Mouse (Mus musculus): Measurements from ENCODE around the gene Kynu. TPM values are rescaled to one million over a fixed set of nuclear protein-coding genes. Genes with fewer than 3 reads are reported as not detected.

Gene Kynu
- polyA plus RNA-seq, 1 experiment from 2014 or later: 1.2 TPM

GRCm38 (mm10) chr2:43669588-43669987 is 114.5 kb downstream of the Kynu start:
- Histone ChIP-seq H3K4me1 (ENCODE audit: control insufficient read depth, insufficient read depth, low read length) (no peaks in the 10 kb centered on the region), H3K27ac (replicated peaks; ENCODE audit: low read depth, low read length) (no peak overlapping the region), H3K4me2 (ENCODE audit: low read depth, low read length) (no peak overlapping the region), H3K4me3 (ENCODE audit: low read depth, low read length) (no peak overlapping the region), H3K36me3 (replicated peaks; ENCODE audit: control insufficient read depth, insufficient read depth, low read depth, low read length) (no peaks in the 10 kb centered on the region), H3K9me3 (replicated peaks; ENCODE audit: control insufficient read depth, low read length) (no peaks in the 10 kb centered on the region), H3K27me3 (ENCODE audit: control insufficient read depth, insufficient read depth, low read length) (no peaks in the 10 kb centered on the region), H3K9ac (replicated peaks; ENCODE audit: low read length) (no peak overlapping the region)
- no peak for DNase-seq (ENCODE audit: low spot score)
- no peak for ATAC-seq (replicated peaks; ENCODE audit: insufficient number of reproducible peaks, low FRiP score, low TSS enrichment, low read depth)

DNA sequence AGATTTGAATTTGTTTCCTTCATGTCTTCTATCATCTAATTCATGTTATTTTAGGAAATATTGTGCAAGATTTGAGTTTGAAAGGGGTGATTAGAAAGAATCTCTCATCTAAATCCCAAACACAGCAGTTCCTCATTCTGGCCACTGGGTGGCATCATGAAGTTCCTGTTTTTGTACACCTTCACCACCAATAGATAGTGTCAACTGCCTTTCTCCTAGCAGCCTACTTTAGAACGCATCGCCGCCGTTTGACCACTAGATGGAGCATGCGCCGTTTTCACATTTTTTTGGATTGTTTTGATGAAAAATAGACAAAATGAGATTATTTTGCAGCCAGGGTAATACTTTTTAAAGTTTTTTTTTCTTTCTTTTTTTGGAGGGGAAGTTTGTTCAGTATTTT is 118.5 kb downstream of the Kynu start:
- Histone ChIP-seq H3K4me3 (ENCODE audit: low read depth, low read length) (no peak overlapping the region), H3K9me3 (replicated peaks; ENCODE audit: control insufficient read depth, low read length) (no peaks in the 10 kb centered on the region), H3K27ac (replicated peaks; ENCODE audit: low read depth, low read length) (no peak overlapping the region), H3K27me3 (ENCODE audit: control insufficient read depth, insufficient read depth, low read length) (no peaks in the 10 kb centered on the region), H3K4me2 (ENCODE audit: low read depth, low read length) (no peak overlapping the region), H3K9ac (replicated peaks; ENCODE audit: low read length) (no peak overlapping the region), H3K36me3 (replicated peaks; ENCODE audit: control insufficient read depth, insufficient read depth, low read depth, low read length) (no peaks in the 10 kb centered on the region), H3K4me1 (ENCODE audit: control insufficient read depth, insufficient read depth, low read length) (no peaks in the 10 kb centered on the region)
- WGBS: 2% methylated on average over 6 of the region's 6 CpGs
- peak; percentile 83 for DNase-seq (ENCODE audit: low spot score)
- ATAC-seq (replicated peaks; ENCODE audit: insufficient number of reproducible peaks, low FRiP score, low TSS enrichment, low read depth): no peak

DNA sequence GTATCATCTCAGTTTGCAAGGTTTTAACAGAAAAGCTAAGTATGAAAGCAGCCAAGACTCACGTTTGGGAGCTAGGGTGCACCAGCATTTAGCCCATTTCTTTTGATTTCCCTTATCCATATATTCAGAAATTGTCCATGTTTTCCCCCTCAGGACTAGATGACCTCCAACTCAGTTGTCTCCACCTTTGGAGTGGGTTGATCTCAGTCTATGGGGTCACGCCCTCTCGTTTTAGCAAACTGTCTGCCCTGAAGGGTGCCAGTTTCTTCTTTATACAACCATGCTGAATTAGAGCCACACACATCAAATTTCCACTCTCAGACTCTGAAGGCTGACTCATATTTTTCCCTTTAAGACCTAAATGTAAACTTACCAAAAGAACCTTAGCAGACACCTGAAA is 119.0 kb downstream of the Kynu start:
- no peak overlapping the region for H3K9ac ChIP-seq (replicated peaks; ENCODE audit: low read length)
- H3K4me3 ChIP-seq (ENCODE audit: low read depth, low read length): no peak overlapping the region
- DNase-seq (ENCODE audit: low spot score) (no peak), ATAC-seq (replicated peaks; ENCODE audit: insufficient number of reproducible peaks, low FRiP score, low TSS enrichment, low read depth) (no peak)
- 44% methylated on average over 3 of the region's 3 CpGs for WGBS
- H3K9me3 ChIP-seq (replicated peaks; ENCODE audit: control insufficient read depth, low read length): no peaks in the 10 kb centered on the region
- no peak overlapping the region for H3K27ac ChIP-seq (replicated peaks; ENCODE audit: low read depth, low read length)
- H3K27me3 ChIP-seq (ENCODE audit: control insufficient read depth, insufficient read depth, low read length): no peaks in the 10 kb centered on the region
- H3K4me1 ChIP-seq (ENCODE audit: control insufficient read depth, insufficient read depth, low read length): no peaks in the 10 kb centered on the region
- no peaks in the 10 kb centered on the region for H3K36me3 ChIP-seq (replicated peaks; ENCODE audit: control insufficient read depth, insufficient read depth, low read depth, low read length)
- H3K4me2 ChIP-seq (ENCODE audit: low read depth, low read length): no peak overlapping the region

DNA sequence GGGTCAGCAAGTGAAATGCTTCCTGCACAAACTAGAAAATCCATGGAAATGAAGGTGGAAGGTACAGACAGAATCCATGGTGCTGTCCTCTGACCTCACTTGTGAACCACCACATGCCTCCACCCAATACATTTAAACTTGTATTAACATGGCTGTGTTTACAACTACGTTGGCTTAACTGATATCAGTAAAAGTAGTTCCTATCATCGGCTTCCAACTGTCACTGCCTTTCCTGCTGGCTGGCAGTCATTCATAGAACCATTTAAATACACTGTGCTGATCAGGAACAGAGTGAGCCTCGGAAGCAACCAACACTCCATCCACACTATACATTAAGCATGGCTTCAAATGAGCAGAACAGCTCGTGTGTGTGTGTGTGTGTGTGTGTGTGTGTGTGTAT is 120.1 kb downstream of the Kynu start:
- Histone ChIP-seq H3K4me3 (ENCODE audit: low read depth, low read length) (no peak overlapping the region), H3K4me2 (ENCODE audit: low read depth, low read length) (no peak overlapping the region), H3K4me1 (ENCODE audit: control insufficient read depth, insufficient read depth, low read length) (no peaks in the 10 kb centered on the region), H3K36me3 (replicated peaks; ENCODE audit: control insufficient read depth, insufficient read depth, low read depth, low read length) (no peaks in the 10 kb centered on the region), H3K9ac (replicated peaks; ENCODE audit: low read length) (no peak overlapping the region), H3K27me3 (ENCODE audit: control insufficient read depth, insufficient read depth, low read length) (no peaks in the 10 kb centered on the region), H3K27ac (replicated peaks; ENCODE audit: low read depth, low read length) (no peak overlapping the region), H3K9me3 (replicated peaks; ENCODE audit: control insufficient read depth, low read length) (no peaks in the 10 kb centered on the region)
- ATAC-seq (replicated peaks; ENCODE audit: insufficient number of reproducible peaks, low FRiP score, low TSS enrichment, low read depth): no peak
- no peak for DNase-seq (ENCODE audit: low spot score)
- 83% methylated on average over 4 of the region's 4 CpGs for WGBS

- ATAC-seq (replicated peaks; ENCODE audit: insufficient number of reproducible peaks, low FRiP score, low TSS enrichment, low read depth): no peak
- no peak for DNase-seq (ENCODE audit: low spot score)
- H3K36me3 ChIP-seq (replicated peaks; ENCODE audit: control insufficient read depth, insufficient read depth, low read depth, low read length): no peaks in the 10 kb centered on the region
- no peak overlapping the region for H3K4me3 ChIP-seq (ENCODE audit: low read depth, low read length)
- WGBS: 77% methylated on average over 2 of the region's 2 CpGs
- no peaks in the 10 kb centered on the region for H3K4me1 ChIP-seq (ENCODE audit: control insufficient read depth, insufficient read depth, low read length)
- H3K9ac ChIP-seq (replicated peaks; ENCODE audit: low read length): no peak overlapping the region
- no peaks in the 10 kb centered on the region for H3K27me3 ChIP-seq (ENCODE audit: control insufficient read depth, insufficient read depth, low read length)
- H3K27ac ChIP-seq (replicated peaks; ENCODE audit: low read depth, low read length): no peak overlapping the region
- no peaks in the 10 kb centered on the region for H3K9me3 ChIP-seq (replicated peaks; ENCODE audit: control insufficient read depth, low read length)
- no peak overlapping the region for H3K4me2 ChIP-seq (ENCODE audit: low read depth, low read length)
These were observed 135.3 kb downstream of the Kynu start for GRCm38 (mm10) chr2:43690402-43690801.

- WGBS: 83% methylated on average over 2 of the region's 2 CpGs
- H3K9ac ChIP-seq (replicated peaks; ENCODE audit: low read length): no peak overlapping the region
- no peak overlapping the region for H3K4me3 ChIP-seq (ENCODE audit: low read depth, low read length)
- H3K36me3 ChIP-seq (replicated peaks; ENCODE audit: control insufficient read depth, insufficient read depth, low read depth, low read length): no peaks in the 10 kb centered on the region
- no peak overlapping the region for H3K4me2 ChIP-seq (ENCODE audit: low read depth, low read length)
- no peak overlapping the region for H3K27ac ChIP-seq (replicated peaks; ENCODE audit: low read depth, low read length)
- no peaks in the 10 kb centered on the region for H3K9me3 ChIP-seq (replicated peaks; ENCODE audit: control insufficient read depth, low read length)
- ATAC-seq (replicated peaks; ENCODE audit: insufficient number of reproducible peaks, low FRiP score, low TSS enrichment, low read depth) (no peak), DNase-seq (ENCODE audit: low spot score) (no peak)
- H3K27me3 ChIP-seq (ENCODE audit: control insufficient read depth, insufficient read depth, low read length): no peaks in the 10 kb centered on the region
- H3K4me1 ChIP-seq (ENCODE audit: control insufficient read depth, insufficient read depth, low read length): no peaks in the 10 kb centered on the region
These were observed 136.2 kb downstream of the Kynu start for GRCm38 (mm10) chr2:43691290-43691689.

GRCm38 (mm10) chr2:43695635-43696034 is 140.5 kb downstream of the Kynu start:
- Histone ChIP-seq H3K9me3 (replicated peaks; ENCODE audit: control insufficient read depth, low read length) (no peaks in the 10 kb centered on the region), H3K4me2 (ENCODE audit: low read depth, low read length) (no peak overlapping the region), H3K36me3 (replicated peaks; ENCODE audit: control insufficient read depth, insufficient read depth, low read depth, low read length) (no peaks in the 10 kb centered on the region), H3K9ac (replicated peaks; ENCODE audit: low read length) (no peak overlapping the region), H3K27me3 (ENCODE audit: control insufficient read depth, insufficient read depth, low read length) (no peaks in the 10 kb centered on the region), H3K4me3 (ENCODE audit: low read depth, low read length) (no peak overlapping the region), H3K27ac (replicated peaks; ENCODE audit: low read depth, low read length) (no peak overlapping the region), H3K4me1 (ENCODE audit: control insufficient read depth, insufficient read depth, low read length) (no peaks in the 10 kb centered on the region)
- WGBS: 81% methylated on average over 3 of the region's 3 CpGs
- DNase-seq (ENCODE audit: low spot score) (no peak), ATAC-seq (replicated peaks; ENCODE audit: insufficient number of reproducible peaks, low FRiP score, low TSS enrichment, low read depth) (no peak)

DNA sequence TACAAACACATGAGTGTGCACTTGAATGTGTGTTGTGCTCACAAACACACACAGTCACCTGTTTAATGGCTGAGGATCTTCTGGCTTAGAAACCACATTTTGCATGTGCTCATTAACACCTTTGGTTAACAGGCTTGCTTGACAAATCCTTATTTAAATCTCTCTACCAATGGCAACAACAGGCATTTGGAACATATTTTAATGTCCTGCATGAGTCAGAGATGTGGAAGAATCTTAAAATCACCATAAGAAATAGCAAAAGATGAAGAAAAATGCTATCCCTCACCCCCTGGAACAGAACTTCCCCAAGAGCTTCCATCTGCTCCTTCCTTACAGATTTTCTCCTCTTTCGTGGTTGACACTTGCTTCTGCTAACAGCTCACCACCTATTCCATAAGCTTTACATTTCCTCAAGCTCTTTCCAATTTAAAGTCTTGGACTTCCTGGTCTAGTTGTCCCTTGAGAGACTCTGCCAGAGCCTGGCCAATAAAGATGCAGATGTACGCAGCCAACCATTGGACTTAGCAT is 157.5 kb downstream of the Kynu start:
- H3K27me3 ChIP-seq (ENCODE audit: control insufficient read depth, insufficient read depth, low read length): no peaks in the 10 kb centered on the region
- no peak overlapping the region for H3K4me3 ChIP-seq (ENCODE audit: low read depth, low read length)
- no peak overlapping the region for H3K4me2 ChIP-seq (ENCODE audit: low read depth, low read length)
- no peak overlapping the region for H3K27ac ChIP-seq (replicated peaks; ENCODE audit: low read depth, low read length)
- no peaks in the 10 kb centered on the region for H3K4me1 ChIP-seq (ENCODE audit: control insufficient read depth, insufficient read depth, low read length)
- ATAC-seq (replicated peaks; ENCODE audit: insufficient number of reproducible peaks, low FRiP score, low TSS enrichment, low read depth): no peak
- H3K9ac ChIP-seq (replicated peaks; ENCODE audit: low read length): no peak overlapping the region
- H3K36me3 ChIP-seq (replicated peaks; ENCODE audit: control insufficient read depth, insufficient read depth, low read depth, low read length): no peaks in the 10 kb centered on the region
- H3K9me3 ChIP-seq (replicated peaks; ENCODE audit: control insufficient read depth, low read length): no peaks in the 10 kb centered on the region
- WGBS: 86% methylated on average over 2 of the region's 2 CpGs
- DNase-seq (ENCODE audit: low spot score): no peak

Measured in embryonic facial prominence, embryonic 11.5 days (tissue).